Mouse (Mus musculus) heart, embryonic 11.5 days (tissue): ENCODE measurements around the gene Slc13a1. TPM values are rescaled to one million over a fixed set of nuclear protein-coding genes. Genes with fewer than 3 reads are reported as not detected.

Experiments used
- ATAC-seq: fragments of 200-750 bp; cut with Nextera tagmentation; replicated peaks from 2 replicates; pipeline ENCODE4 v1.8.0; 2017; ENCODE audit warnings: moderate library complexity; ENCODE audit not compliant: insufficient number of reproducible peaks, low FRiP score, low TSS enrichment
- H3K27ac ChIP-seq: fragments of 300-500 bp; sonication (generic); 2 replicates; pipeline ENCODE4 v1.5.1; 2014; ENCODE audit warnings: mild to moderate bottlenecking, low read depth, low read length
- H3K27me3 ChIP-seq: fragments of 300-500 bp; sonication (generic); 2 replicates; pipeline ENCODE4 v1.6.1; 2014; ENCODE audit warnings: mild to moderate bottlenecking, low read length, mixed read lengths; ENCODE audit not compliant: control insufficient read depth, insufficient read depth
- H3K36me3 ChIP-seq: fragments of 300-500 bp; sonication (generic); 2 replicates; pipeline ENCODE4 v1.6.1; 2014; ENCODE audit warnings: mild to moderate bottlenecking, low read length, moderate library complexity, mixed read lengths; ENCODE audit not compliant: control insufficient read depth, insufficient read depth
- H3K4me1 ChIP-seq: fragments of 300-500 bp; sonication (generic); 2 replicates; pipeline ENCODE4 v1.6.1; 2014; ENCODE audit warnings: low read length; ENCODE audit not compliant: control insufficient read depth, insufficient read depth
- H3K4me2 ChIP-seq: fragments of 300-500 bp; sonication (generic); 2 replicates; pipeline ENCODE4 v1.6.1; 2014; ENCODE audit warnings: mild to moderate bottlenecking, moderate library complexity
- H3K4me3 ChIP-seq: fragments of 300-500 bp; sonication (generic); 2 replicates; pipeline ENCODE4 v1.5.1; 2014; ENCODE audit warnings: low read depth, low read length
- H3K9ac ChIP-seq: fragments of 300-500 bp; sonication (generic); 2 replicates; pipeline ENCODE4 v1.6.1; 2014; ENCODE audit warnings: mild to moderate bottlenecking, low read depth, low read length, moderate library complexity
- H3K9me3 ChIP-seq: fragments of 300-500 bp; sonication (generic); replicated peaks from 2 replicates; pipeline ENCODE4 v1.6.1; 2016; ENCODE audit warnings: low read length; ENCODE audit not compliant: control insufficient read depth
- WGBS: fragments of 180-500 bp; shearing (Covaris S2); extraction: QIAGEN DNeasy Blood & Tissue Kit; methylation state at CpG from one replicate; pipeline ENCODE4 v1.1.7; 2014; ENCODE audit not compliant: insufficient replicate concordance; 5-methylcytosine and 5-hydroxymethylcytosine counted together
- polyA plus RNA-seq: library from polyadenylated mRNA; unstranded; fragments of >200 nt; fragmentation: Nextera tagmentation; extraction: Ambion mirVana; gene quantifications from 2 replicates; pipeline ENCODE4 v1.2.1, GENCODE M21; 2014

The Slc13a1 gene
- polyA plus RNA-seq, 1 experiment from 2014 or later: 0.14 TPM

GRCm38 (mm10) chr6:24173951-24174350 lies 6.1 kb upstream of the Slc13a1 start:
- no peak for ATAC-seq
- H3K27ac ChIP-seq: no peak overlapping the region
- H3K9me3 ChIP-seq: no peaks in the 10 kb centered on the region
- H3K9ac ChIP-seq: no peak overlapping the region
- no peak overlapping the region for H3K4me3 ChIP-seq
- H3K27me3 ChIP-seq: no peaks in the 10 kb centered on the region
- H3K4me2 ChIP-seq: no peak overlapping the region
- H3K4me1 ChIP-seq: no peaks in the 10 kb centered on the region
- no peaks in the 10 kb centered on the region for H3K36me3 ChIP-seq

- no peak for ATAC-seq
- no peak overlapping the region for H3K4me3 ChIP-seq
- 45% methylated on average over 2 of the region's 2 CpGs for WGBS
- H3K9me3 ChIP-seq: no peaks in the 10 kb centered on the region
- H3K27me3 ChIP-seq: no peaks in the 10 kb centered on the region
- H3K36me3 ChIP-seq: no peaks in the 10 kb centered on the region
- no peak overlapping the region for H3K4me2 ChIP-seq
- H3K9ac ChIP-seq: no peak overlapping the region
- no peak overlapping the region for H3K27ac ChIP-seq
- no peaks in the 10 kb centered on the region for H3K4me1 ChIP-seq
Observed at GRCm38 (mm10) chr6:24172736-24173135, 4.8 kb upstream of the Slc13a1 start.

GRCm38 (mm10) chr6:24166772-24167171 lies 1.1 kb downstream of the Slc13a1 start:
- no peak overlapping the region for H3K4me2 ChIP-seq
- no peaks in the 10 kb centered on the region for H3K9me3 ChIP-seq
- no peaks in the 10 kb centered on the region for H3K4me1 ChIP-seq
- H3K9ac ChIP-seq: no peak overlapping the region
- WGBS: 77% methylated on average over 6 of the region's 6 CpGs
- ATAC-seq: no peak
- no peak overlapping the region for H3K4me3 ChIP-seq
- H3K27ac ChIP-seq: no peak overlapping the region
- H3K36me3 ChIP-seq: no peaks in the 10 kb centered on the region
- H3K27me3 ChIP-seq: no peaks in the 10 kb centered on the region

- ATAC-seq: no peak
- H3K4me1 ChIP-seq: no peaks in the 10 kb centered on the region
- no peak overlapping the region for H3K9ac ChIP-seq
- H3K27me3 ChIP-seq: no peaks in the 10 kb centered on the region
- no peak overlapping the region for H3K4me3 ChIP-seq
- H3K36me3 ChIP-seq: no peaks in the 10 kb centered on the region
- 55% methylated on average over 3 of the region's 3 CpGs for WGBS
- no peak overlapping the region for H3K4me2 ChIP-seq
- no peak overlapping the region for H3K27ac ChIP-seq
- no peaks in the 10 kb centered on the region for H3K9me3 ChIP-seq
Observed at GRCm38 (mm10) chr6:24165249-24165648, 2.6 kb downstream of the Slc13a1 start.

- WGBS: 74% methylated on average over 1 of the region's 1 CpGs
- Histone ChIP-seq H3K4me1 (no peaks in the 10 kb centered on the region), H3K4me3 (no peak overlapping the region), H3K9me3 (no peaks in the 10 kb centered on the region), H3K27me3 (no peaks in the 10 kb centered on the region), H3K9ac (no peak overlapping the region), H3K36me3 (no peaks in the 10 kb centered on the region), H3K4me2 (no peak overlapping the region), H3K27ac (no peak overlapping the region)
- ATAC-seq: no peak
Observed at GRCm38 (mm10) chr6:24159795-24160194, 8.1 kb downstream of the Slc13a1 start.

GRCm38 (mm10) chr6:24154901-24155300 lies 13.0 kb downstream of the Slc13a1 start:
- no peaks in the 10 kb centered on the region for H3K27me3 ChIP-seq
- H3K9ac ChIP-seq: no peak overlapping the region
- ATAC-seq: no peak

GRCm38 (mm10) chr6:24132951-24133350 lies 34.9 kb downstream of the Slc13a1 start:
- no peaks in the 10 kb centered on the region for H3K9me3 ChIP-seq
- H3K9ac ChIP-seq: no peak overlapping the region
- no peak overlapping the region for H3K27ac ChIP-seq
- H3K4me2 ChIP-seq: no peak overlapping the region
- no peaks in the 10 kb centered on the region for H3K36me3 ChIP-seq
- no peaks in the 10 kb centered on the region for H3K27me3 ChIP-seq
- no peak for ATAC-seq
- H3K4me1 ChIP-seq: no peaks in the 10 kb centered on the region
- 78% methylated on average over 4 of the region's 4 CpGs for WGBS
- no peak overlapping the region for H3K4me3 ChIP-seq

More at GRCm38 (mm10) chr6:24154901-24155300, 13.0 kb downstream of the Slc13a1 start:
- Histone ChIP-seq H3K4me1 (no peaks in the 10 kb centered on the region), H3K4me2 (no peak overlapping the region), H3K9me3 (no peaks in the 10 kb centered on the region), H3K4me3 (no peak overlapping the region), H3K36me3 (no peaks in the 10 kb centered on the region), H3K27ac (no peak overlapping the region)
- 49% methylated on average over 4 of the region's 4 CpGs for WGBS

- no peaks in the 10 kb centered on the region for H3K9me3 ChIP-seq
- no peaks in the 10 kb centered on the region for H3K4me1 ChIP-seq
- no peak overlapping the region for H3K4me3 ChIP-seq
- no peak overlapping the region for H3K27ac ChIP-seq
- ATAC-seq: no peak
- no peak overlapping the region for H3K4me2 ChIP-seq
- H3K9ac ChIP-seq: no peak overlapping the region
- no peaks in the 10 kb centered on the region for H3K36me3 ChIP-seq
- no peaks in the 10 kb centered on the region for H3K27me3 ChIP-seq
Observed at GRCm38 (mm10) chr6:24122632-24123031, 45.3 kb downstream of the Slc13a1 start.

GRCm38 (mm10) chr6:24111614-24112013 lies 56.3 kb downstream of the Slc13a1 start:
- H3K36me3 ChIP-seq: no peaks in the 10 kb centered on the region
- no peak for ATAC-seq
- no peak overlapping the region for H3K27ac ChIP-seq
- H3K9me3 ChIP-seq: no peaks in the 10 kb centered on the region
- WGBS: 84% methylated on average over 8 of the region's 8 CpGs
- no peak overlapping the region for H3K4me2 ChIP-seq
- H3K4me1 ChIP-seq: no peaks in the 10 kb centered on the region
- no peak overlapping the region for H3K9ac ChIP-seq
- no peak overlapping the region for H3K4me3 ChIP-seq
- H3K27me3 ChIP-seq: no peaks in the 10 kb centered on the region
